Mouse (Mus musculus): ENCODE measurements at regions not wholly inside any gene's neighbourhood (a gene's known extent, or its start where the extent isn't known, plus 50 kb on each side); places are given as distances from the start of the nearest gene placed in this dataset.

DNA sequence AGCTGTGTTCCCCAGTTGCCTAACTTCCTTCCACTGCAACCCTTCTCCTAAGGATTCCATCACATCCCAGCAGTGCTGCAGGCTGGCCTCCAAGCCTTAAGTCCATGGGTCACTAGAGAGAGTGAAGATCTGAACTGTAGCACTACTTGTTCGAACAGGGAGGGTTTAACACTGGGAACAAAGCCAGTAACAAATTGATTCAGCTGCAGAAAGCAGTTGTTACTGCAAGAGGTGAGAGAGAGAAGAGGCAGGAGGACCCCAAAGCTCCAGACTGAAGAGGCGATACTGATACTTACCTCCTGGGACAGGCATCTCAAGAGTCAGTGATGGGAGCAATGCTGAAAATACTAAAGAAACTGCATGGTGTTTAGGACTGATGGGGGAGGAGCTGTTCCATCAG lies 600.1 kb upstream of the Cdh5 start:
- Histone ChIP-seq H3K27me3 (replicated peaks) (no peaks in the 10 kb centered on the region), H3K4me2 (no peak overlapping the region), H3K36me3 (replicated peaks) (no peaks in the 10 kb centered on the region), H3K9ac (no peak overlapping the region), H3K4me3 (no peak overlapping the region), H3K27ac (no peak overlapping the region), H3K9me3 (no peaks in the 10 kb centered on the region), H3K4me1 (0 out of 2 replicates have a peak, but pooled peaks cover 5% of the 10 kb centered on the region)
- 84% methylated on average over 2 of the region's 2 CpGs for WGBS
- no peak for ATAC-seq (replicated peaks)

GRCm38 (mm10) chr8:103502991-103503767 lies 598.2 kb upstream of the Cdh5 start:
- Histone ChIP-seq H3K4me2 (no peak overlapping the region), H3K36me3 (replicated peaks) (no peaks in the 10 kb centered on the region), H3K27ac (no peak overlapping the region), H3K9me3 (no peaks in the 10 kb centered on the region), H3K9ac (no peak overlapping the region), H3K4me1 (0 out of 2 replicates have a peak, but pooled peaks cover 5% of the 10 kb centered on the region), H3K27me3 (replicated peaks) (no peaks in the 10 kb centered on the region), H3K4me3 (no peak overlapping the region)
- ATAC-seq (replicated peaks) = no peak
- WGBS = 63% methylated on average over 9 of the region's 9 CpGs

DNA sequence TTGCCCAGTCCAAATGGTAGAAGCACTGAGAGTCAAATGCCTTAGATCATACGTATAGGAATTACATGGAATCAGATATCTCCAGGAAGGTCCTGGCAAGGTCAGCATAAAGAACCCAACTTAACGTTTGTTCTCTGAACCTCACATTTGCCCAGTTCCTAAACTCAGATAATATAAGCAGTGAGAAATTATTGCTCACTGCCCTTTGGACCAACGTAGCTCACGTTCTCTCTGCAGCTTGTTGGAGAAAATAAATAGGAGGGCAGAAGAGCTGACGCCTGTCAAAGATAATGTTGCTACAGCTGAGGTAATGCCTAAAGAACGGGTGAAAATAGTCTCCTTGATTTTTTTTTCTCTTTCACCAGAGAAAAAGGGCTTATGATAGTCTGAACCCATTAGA lies 595.1 kb upstream of the Cdh5 start:
- ATAC-seq (replicated peaks) = no peak
- H3K9me3 ChIP-seq = no peaks in the 10 kb centered on the region
- H3K9ac ChIP-seq = no peak overlapping the region
- no peaks in the 10 kb centered on the region for H3K27me3 ChIP-seq (replicated peaks)
- H3K4me3 ChIP-seq = no peak overlapping the region
- H3K4me1 ChIP-seq = 0 out of 2 replicates have a peak, but pooled peaks cover 5% of the 10 kb centered on the region
- WGBS = 65% methylated on average over 6 of the region's 6 CpGs
- H3K27ac ChIP-seq = no peak overlapping the region
- H3K4me2 ChIP-seq = no peak overlapping the region
- H3K36me3 ChIP-seq (replicated peaks) = no peaks in the 10 kb centered on the region

DNA sequence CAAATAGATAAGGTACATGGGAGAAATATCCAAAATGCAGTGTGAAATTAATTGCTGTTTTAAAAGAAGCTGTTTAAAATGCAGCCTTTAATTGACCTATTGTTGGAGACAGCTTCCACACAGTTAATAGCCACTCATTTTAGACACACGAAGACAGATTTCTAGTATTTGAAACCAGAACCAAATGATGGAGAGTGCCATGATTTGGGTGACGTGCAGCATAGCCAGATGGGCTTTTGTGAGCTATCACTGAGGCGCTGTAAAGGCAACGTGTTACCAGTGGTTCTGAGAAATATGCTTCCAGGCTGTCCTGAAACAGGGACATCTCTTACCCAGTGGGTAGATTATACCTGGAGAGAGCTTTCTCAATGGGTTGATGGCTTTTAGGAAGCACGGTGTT lies 594.4 kb upstream of the Cdh5 start:
- Histone ChIP-seq H3K9ac (no peak overlapping the region), H3K9me3 (no peaks in the 10 kb centered on the region), H3K4me2 (no peak overlapping the region), H3K4me3 (no peak overlapping the region), H3K36me3 (replicated peaks) (no peaks in the 10 kb centered on the region), H3K4me1 (0 out of 2 replicates have a peak, but pooled peaks cover 5% of the 10 kb centered on the region), H3K27ac (no peak overlapping the region), H3K27me3 (replicated peaks) (no peaks in the 10 kb centered on the region)
- 70% methylated on average over 5 of the region's 5 CpGs for WGBS
- ATAC-seq (replicated peaks) = no peak

DNA sequence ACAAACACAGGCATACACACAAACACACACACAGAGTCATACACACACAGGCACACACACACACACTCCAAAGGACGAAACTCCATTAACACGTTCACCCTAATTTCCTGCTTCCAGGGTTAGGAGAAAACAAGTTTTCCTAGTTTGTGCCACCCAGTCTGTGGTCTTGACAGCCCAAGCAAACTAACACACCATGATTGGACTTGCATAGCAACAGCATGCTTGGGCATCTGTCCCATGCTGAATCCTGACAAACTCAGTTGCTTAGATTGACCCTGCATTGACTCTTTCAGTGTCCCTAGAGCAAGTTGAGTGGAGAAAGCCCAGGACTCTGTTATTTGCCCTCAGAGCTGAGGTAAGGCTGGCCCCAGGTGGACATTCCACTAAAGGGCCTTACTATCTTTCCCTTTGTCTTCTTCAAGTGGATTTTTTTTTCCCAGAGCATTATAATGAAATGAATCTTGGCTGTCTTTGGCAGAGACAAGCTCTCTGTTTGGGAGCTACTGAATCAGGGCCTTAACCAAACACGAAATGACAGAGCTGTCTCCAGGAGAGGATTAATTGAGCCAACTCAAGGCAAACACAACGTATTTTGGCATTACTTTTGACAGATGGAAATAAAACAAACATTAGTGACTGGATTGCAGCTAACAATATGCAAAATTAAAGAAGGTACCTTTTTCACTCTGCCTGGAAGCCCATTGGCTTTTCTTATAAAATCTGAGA lies 581.1 kb upstream of the Cdh5 start:
- ATAC-seq (replicated peaks) = no peak

GRCm38 (mm10) chr8:103530903-103531302 lies 570.5 kb upstream of the Cdh5 start:
- no peak for ATAC-seq (replicated peaks)
- Histone ChIP-seq H3K4me3 (no peak overlapping the region), H3K9ac (no peak overlapping the region), H3K27me3 (replicated peaks) (no peaks in the 10 kb centered on the region), H3K27ac (no peak overlapping the region), H3K36me3 (replicated peaks) (no peaks in the 10 kb centered on the region), H3K4me1 (no peaks in the 10 kb centered on the region), H3K4me2 (no peak overlapping the region), H3K9me3 (no peaks in the 10 kb centered on the region)
- WGBS = 77% methylated on average over 4 of the region's 4 CpGs

More for the DNA sequence above, 581.1 kb upstream of the Cdh5 start:
- H3K9ac ChIP-seq = no peak overlapping the region
- no peaks in the 10 kb centered on the region for H3K27me3 ChIP-seq (replicated peaks)
- H3K27ac ChIP-seq = no peak overlapping the region
- H3K4me2 ChIP-seq = no peak overlapping the region
- no peaks in the 10 kb centered on the region for H3K4me1 ChIP-seq
- no peak overlapping the region for H3K4me3 ChIP-seq
- H3K36me3 ChIP-seq (replicated peaks) = no peaks in the 10 kb centered on the region
- WGBS = 67% methylated on average over 4 of the region's 4 CpGs
- no peaks in the 10 kb centered on the region for H3K9me3 ChIP-seq

GRCm38 (mm10) chr8:103534971-103535370 lies 566.5 kb upstream of the Cdh5 start:
- 84% methylated on average over 4 of the region's 4 CpGs for WGBS

GRCm38 (mm10) chr8:103536856-103537255 lies 564.6 kb upstream of the Cdh5 start:
- no peaks in the 10 kb centered on the region for H3K27me3 ChIP-seq (replicated peaks)

More at GRCm38 (mm10) chr8:103534971-103535370, 566.5 kb upstream of the Cdh5 start:
- ATAC-seq (replicated peaks) = no peak
- H3K27me3 ChIP-seq (replicated peaks) = no peaks in the 10 kb centered on the region
- no peaks in the 10 kb centered on the region for H3K9me3 ChIP-seq
- no peak overlapping the region for H3K27ac ChIP-seq
- H3K4me1 ChIP-seq = no peaks in the 10 kb centered on the region
- H3K9ac ChIP-seq = no peak overlapping the region
- H3K4me3 ChIP-seq = no peak overlapping the region
- no peak overlapping the region for H3K4me2 ChIP-seq
- H3K36me3 ChIP-seq (replicated peaks) = no peaks in the 10 kb centered on the region

DNA sequence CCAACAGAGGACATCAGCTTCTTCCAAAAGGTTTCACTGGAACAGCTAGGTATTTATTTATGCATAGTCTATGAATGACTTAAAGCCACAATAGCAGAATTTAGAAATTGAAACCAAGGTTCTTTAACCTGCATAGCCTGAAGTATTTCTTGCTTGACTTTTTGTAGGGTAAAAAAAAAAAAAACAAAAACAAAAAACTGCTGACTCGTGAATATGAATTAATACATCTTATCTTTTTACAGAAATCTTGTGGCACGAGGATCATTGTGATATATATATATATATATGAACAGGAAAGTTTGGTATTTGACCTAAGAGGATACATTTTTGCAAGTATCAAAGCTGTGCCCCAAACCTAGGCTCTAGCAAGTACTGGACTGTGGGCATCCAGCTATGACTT lies 559.5 kb upstream of the Cdh5 start:
- H3K27ac ChIP-seq = no peak overlapping the region
- H3K4me2 ChIP-seq = no peak overlapping the region
- 75% methylated on average over 2 of the region's 2 CpGs for WGBS
- no peaks in the 10 kb centered on the region for H3K36me3 ChIP-seq (replicated peaks)
- no peak for ATAC-seq (replicated peaks)
- H3K4me1 ChIP-seq = no peaks in the 10 kb centered on the region
- no peak overlapping the region for H3K4me3 ChIP-seq
- no peaks in the 10 kb centered on the region for H3K27me3 ChIP-seq (replicated peaks)
- no peak overlapping the region for H3K9ac ChIP-seq
- no peaks in the 10 kb centered on the region for H3K9me3 ChIP-seq

More at GRCm38 (mm10) chr8:103536856-103537255, 564.6 kb upstream of the Cdh5 start:
- WGBS = 67% methylated on average over 2 of the region's 2 CpGs
- H3K9ac ChIP-seq = no peak overlapping the region
- no peak overlapping the region for H3K4me3 ChIP-seq
- H3K4me2 ChIP-seq = no peak overlapping the region
- no peaks in the 10 kb centered on the region for H3K9me3 ChIP-seq
- no peaks in the 10 kb centered on the region for H3K36me3 ChIP-seq (replicated peaks)
- no peaks in the 10 kb centered on the region for H3K4me1 ChIP-seq
- no peak for ATAC-seq (replicated peaks)
- H3K27ac ChIP-seq = no peak overlapping the region

- no peak for ATAC-seq (replicated peaks)
- Histone ChIP-seq H3K27ac (no peak overlapping the region), H3K36me3 (replicated peaks) (no peaks in the 10 kb centered on the region), H3K9ac (no peak overlapping the region), H3K4me2 (no peak overlapping the region), H3K4me3 (no peak overlapping the region), H3K27me3 (replicated peaks) (no peaks in the 10 kb centered on the region), H3K4me1 (no peaks in the 10 kb centered on the region), H3K9me3 (no peaks in the 10 kb centered on the region)
- WGBS = 90% methylated on average over 8 of the region's 8 CpGs
Measured at GRCm38 (mm10) chr8:103551916-103552535, 549.4 kb upstream of the Cdh5 start.

- ATAC-seq (replicated peaks) = no peak
- Histone ChIP-seq H3K4me3 (no peak overlapping the region), H3K9me3 (no peaks in the 10 kb centered on the region), H3K27me3 (replicated peaks) (no peaks in the 10 kb centered on the region), H3K9ac (no peak overlapping the region), H3K4me2 (no peak overlapping the region), H3K4me1 (no peaks in the 10 kb centered on the region), H3K27ac (no peak overlapping the region), H3K36me3 (replicated peaks) (no peaks in the 10 kb centered on the region)
- 92% methylated on average over 2 of the region's 2 CpGs for WGBS
Measured at GRCm38 (mm10) chr8:103561606-103562005, 539.8 kb upstream of the Cdh5 start.

DNA sequence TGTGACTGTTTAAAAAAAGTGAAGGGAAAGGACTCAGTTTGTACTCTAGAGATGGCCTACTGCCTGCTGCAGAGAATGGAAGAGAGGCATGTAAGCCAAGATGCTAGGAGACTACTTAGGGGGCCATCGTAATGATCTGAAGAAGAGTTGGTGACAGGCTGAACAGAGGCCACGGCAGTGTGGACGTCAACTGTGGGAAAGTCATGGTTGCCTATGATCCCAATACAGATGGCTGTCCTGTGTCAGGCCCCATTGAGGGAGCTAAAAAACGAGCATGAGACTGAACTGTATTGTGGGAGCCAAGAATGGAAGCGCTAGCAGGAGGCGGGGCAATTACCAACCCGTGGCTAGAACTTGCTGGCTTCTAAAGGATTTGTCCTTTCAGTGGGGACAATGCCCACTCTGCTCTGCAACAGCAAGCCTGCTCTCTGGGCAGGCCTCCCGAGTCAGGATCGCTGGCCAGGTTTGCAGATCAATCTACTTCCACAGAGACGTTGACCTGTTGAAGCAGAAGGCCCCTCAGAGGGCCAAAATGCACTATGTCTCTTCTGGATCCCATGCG lies 530.5 kb upstream of the Cdh5 start:
- Histone ChIP-seq H3K27ac (no peak overlapping the region), H3K4me3 (no peak overlapping the region), H3K27me3 (replicated peaks) (no peaks in the 10 kb centered on the region), H3K9me3 (no peaks in the 10 kb centered on the region), H3K4me1 (no peaks in the 10 kb centered on the region), H3K9ac (no peak overlapping the region), H3K36me3 (replicated peaks) (no peaks in the 10 kb centered on the region), H3K4me2 (no peak overlapping the region)
- 58% methylated on average over 11 of the region's 11 CpGs for WGBS
- ATAC-seq (replicated peaks) = no peak
